8 mouse cellular contexts compared by ENCODE assay signal in the genomic region with DNA sequence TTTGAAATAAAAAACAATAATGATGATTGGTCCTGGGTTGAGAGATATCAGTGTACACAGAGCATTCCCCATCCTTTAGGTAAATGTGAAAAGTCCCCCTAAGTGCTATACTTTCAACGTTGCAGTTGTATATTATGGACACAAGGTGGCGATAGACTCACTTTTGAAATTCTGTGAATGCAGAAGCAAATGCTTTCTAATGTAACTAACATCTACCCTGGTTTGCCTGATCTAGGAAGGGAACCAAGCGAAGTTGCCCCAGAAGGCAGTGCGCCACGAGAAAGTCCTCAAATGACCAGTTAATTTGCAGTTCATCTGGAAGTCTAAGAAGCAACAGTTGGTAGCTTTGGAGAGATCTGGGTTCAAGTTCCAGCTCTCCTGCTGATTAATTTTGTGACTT. TPM values are rescaled to one million over a fixed set of nuclear protein-coding genes. Genes with fewer than 3 reads are reported as not detected.
A peak's percentile ranks its signal among the peaks of the same experiment; 100 is the strongest.
DNase-seq lines count a peak whose midpoint lies in the region; ATAC-seq lines count a peak whose summit lies in the region.

No protein-coding gene starts in this region.

- H3K27ac ChIP-seq in heart, embryonic 10.5 days: no peak overlapping the region

- no peak for ATAC-seq in inflammation-experienced regulatory T-cells, adult 6 months

- H3K9me3 ChIP-seq in heart, embryonic 10.5 days: no peaks in the 10 kb centered on the region

- WGBS in heart, embryonic 10.5 days: 34% methylated on average over 5 of the region's 5 CpGs

- no peaks in the 10 kb centered on the region for H3K4me1 ChIP-seq in heart, embryonic 10.5 days

- DNase-seq in heart, adult 11 months: peak; percentile 83
- DNase-seq in heart, embryonic 10.5 days (ENCODE audit: low spot score): no peak
- peak; percentile 64 for DNase-seq in 416B (ENCODE audit: low read depth)
- peak; percentile 42 for DNase-seq in Muller cell, postnatal 12 days (ENCODE audit: inconsistent ontology term)
- peak; percentile 9 to 14 for DNase-seq in kidney, adult 8-10 months
- DNase-seq in thymus, postnatal 10 days (ENCODE audit: low spot score in 2 of 2): no peak
- DNase-seq in right cerebral cortex, adult 18-20 months: no peak

- H3K36me3 ChIP-seq in heart, embryonic 10.5 days: no peaks in the 10 kb centered on the region

- no peaks in the 10 kb centered on the region for H3K27me3 ChIP-seq in heart, embryonic 10.5 days (ENCODE audit: insufficient read depth, poor library complexity, severe bottlenecking)

- H3K4me3 ChIP-seq in heart, embryonic 10.5 days: no peak overlapping the region

RNA-seq across cellular contexts. Expression of gene Klrb1a, which starts 18.8 kb away (rescaled TPM):
- polyA plus RNA-seq in heart, embryonic 10.5 days (2016; fragmentation: Nextera tagmentation; extraction: Ambion mirVana): not detected in 2 replicates
- 1 to 10 TPM; 1.1 to 2.1 (median 1.4) TPM for polyA plus RNA-seq in inflammation-experienced regulatory T-cells, adult 6 months (2017; shearing (Covaris generic))

RNA-seq across cellular contexts. Expression of gene A2ml1, which starts 23.1 kb away (rescaled TPM):
- 0.20 TPM in 1 of 2 replicates, not detected in the other for polyA plus RNA-seq in heart, embryonic 10.5 days (2016; fragmentation: Nextera tagmentation; extraction: Ambion mirVana)
- polyA plus RNA-seq in inflammation-experienced regulatory T-cells, adult 6 months (2017; shearing (Covaris generic)): not detected

RNA-seq across cellular contexts. Expression of gene Clec2h, which starts 57.7 kb away (rescaled TPM):
- polyA plus RNA-seq in heart, embryonic 10.5 days (2016; fragmentation: Nextera tagmentation; extraction: Ambion mirVana): not detected in 2 replicates
- polyA plus RNA-seq in inflammation-experienced regulatory T-cells, adult 6 months (2017; shearing (Covaris generic)): not detected

Comparison
In these comparisons a context has a peak if more than half of its experiments do, and no peak if none do; other contexts are left out.
1. DNase-seq: peak in heart, adult 11 months (single experiment), 416B (single experiment), Muller cell, postnatal 12 days (single experiment) and kidney, adult 8-10 months (2 of 2); none in heart, embryonic 10.5 days (single experiment), thymus, postnatal 10 days (0 of 2) and right cerebral cortex, adult 18-20 months (single experiment).